Mouse (Mus musculus) embryonic facial prominence, embryonic 11.5 days (tissue): Measurements from ENCODE around the gene Gm20388. TPM values are rescaled to one million over a fixed set of nuclear protein-coding genes. Genes with fewer than 3 reads are reported as not detected.

Source experiments
- ATAC-seq: fragments of 200-750 bp; cut with Nextera tagmentation; replicated peaks from 2 replicates; pipeline ENCODE4 v1.8.0; 2017; ENCODE audit warnings: low read depth; ENCODE audit not compliant: insufficient number of reproducible peaks, low FRiP score, low TSS enrichment
- DNase-seq: peaks from one replicate; pipeline ENCODE4 v3.0.0-alpha.2; 2015; ENCODE audit warnings: low spot score
- H3K27ac ChIP-seq: fragments of 300-500 bp; sonication (generic); replicated peaks from 2 replicates; pipeline ENCODE4 v1.5.1; 2014; ENCODE audit warnings: mild to moderate bottlenecking, low read depth, low read length, control low read depth
- H3K27me3 ChIP-seq: fragments of 300-500 bp; sonication (generic); 2 replicates; pipeline ENCODE4 v1.6.1; 2014; ENCODE audit warnings: mild to moderate bottlenecking, low read length, moderate library complexity, mixed read lengths; ENCODE audit not compliant: control insufficient read depth, insufficient read depth
- H3K36me3 ChIP-seq: fragments of 300-500 bp; sonication (generic); replicated peaks from 2 replicates; pipeline ENCODE4 v1.6.1; 2014; ENCODE audit warnings: low read depth, mild to moderate bottlenecking, low read length, moderate library complexity, mixed read lengths; ENCODE audit not compliant: control insufficient read depth, insufficient read depth
- H3K4me1 ChIP-seq: fragments of 300-500 bp; sonication (generic); 2 replicates; pipeline ENCODE4 v1.6.1; 2014; ENCODE audit warnings: low read length, mixed read lengths; ENCODE audit not compliant: control insufficient read depth, insufficient read depth
- H3K4me2 ChIP-seq: fragments of 300-500 bp; sonication (generic); 2 replicates; pipeline ENCODE4 v1.6.1; 2014; ENCODE audit warnings: low read depth, mild to moderate bottlenecking, control low read depth, low read length, moderate library complexity
- H3K4me3 ChIP-seq: fragments of 300-500 bp; sonication (generic); 2 replicates; pipeline ENCODE4 v1.5.1; 2014; ENCODE audit warnings: low read depth, low read length, control low read depth
- H3K9ac ChIP-seq: fragments of 300-500 bp; sonication (generic); replicated peaks from 2 replicates; pipeline ENCODE4 v1.6.1; 2014; ENCODE audit warnings: mild to moderate bottlenecking, control low read depth, low read length
- H3K9me3 ChIP-seq: fragments of 300-500 bp; sonication (generic); replicated peaks from 2 replicates; pipeline ENCODE4 v1.6.1; 2016; ENCODE audit warnings: mild to moderate bottlenecking, low read length, inconsistent platforms, mixed read lengths; ENCODE audit not compliant: control insufficient read depth
- WGBS: fragments of 180-500 bp; shearing (Covaris S2); extraction: QIAGEN DNeasy Blood & Tissue Kit; methylation state at CpG from one replicate; pipeline ENCODE4 v1.1.7; 2014; 5-methylcytosine and 5-hydroxymethylcytosine counted together
- polyA plus RNA-seq: library from polyadenylated mRNA; unstranded; fragments of >200 nt; fragmentation: Nextera tagmentation; extraction: Ambion mirVana; gene quantifications from 2 replicates; pipeline ENCODE4 v1.2.1, GENCODE M21; 2014

The Gm20388 gene
- polyA plus RNA-seq, 1 experiment from 2014 or later = 3.1 TPM

DNA sequence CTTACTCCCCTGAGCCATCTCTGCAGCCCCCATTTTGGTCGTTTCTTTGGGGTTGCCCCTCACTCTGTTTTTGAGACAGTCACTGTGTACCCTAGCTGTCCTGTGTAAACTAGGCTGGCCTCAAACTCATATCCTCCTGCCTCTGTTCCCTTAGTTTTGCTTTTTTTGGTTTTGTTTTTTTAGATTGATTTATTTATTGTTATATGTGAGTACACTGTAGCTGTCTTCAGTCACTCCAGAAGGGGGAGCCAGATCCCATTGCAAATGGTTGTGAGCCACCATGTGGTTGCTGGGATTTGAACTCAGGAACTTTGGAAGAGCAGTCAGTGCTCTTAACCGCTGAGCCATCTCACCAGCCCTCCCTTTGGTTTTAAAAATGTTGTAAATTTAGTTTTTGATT is 3195.9 kb downstream of the Gm20388 start:
- Histone ChIP-seq H3K36me3 (peaks cover 11% of the 10 kb centered on the region), H3K4me2 (no peak overlapping the region), H3K27ac (no peak overlapping the region), H3K27me3 (no peaks in the 10 kb centered on the region), H3K9me3 (no peaks in the 10 kb centered on the region), H3K4me1 (no peaks in the 10 kb centered on the region; the same call in 1 of the 2 replicates), H3K4me3 (no peak overlapping the region), H3K9ac (no peak overlapping the region)
- ATAC-seq (no peak), DNase-seq (peak; percentile 49)
- WGBS = 45% methylated on average over 2 of the region's 2 CpGs

GRCm38 (mm10) chr8:123108010-123108409 is 3197.4 kb downstream of the Gm20388 start:
- Histone ChIP-seq H3K4me3 (no peak overlapping the region), H3K27me3 (no peaks in the 10 kb centered on the region), H3K36me3 (peaks cover 11% of the 10 kb centered on the region), H3K9me3 (no peaks in the 10 kb centered on the region), H3K4me2 (no peak overlapping the region), H3K4me1 (no peaks in the 10 kb centered on the region; the same call in 1 of the 2 replicates), H3K9ac (no peak overlapping the region), H3K27ac (no peak overlapping the region)
- WGBS = 70% methylated on average over 1 of the region's 1 CpGs
- ATAC-seq = no peak
- DNase-seq = no peak

DNA sequence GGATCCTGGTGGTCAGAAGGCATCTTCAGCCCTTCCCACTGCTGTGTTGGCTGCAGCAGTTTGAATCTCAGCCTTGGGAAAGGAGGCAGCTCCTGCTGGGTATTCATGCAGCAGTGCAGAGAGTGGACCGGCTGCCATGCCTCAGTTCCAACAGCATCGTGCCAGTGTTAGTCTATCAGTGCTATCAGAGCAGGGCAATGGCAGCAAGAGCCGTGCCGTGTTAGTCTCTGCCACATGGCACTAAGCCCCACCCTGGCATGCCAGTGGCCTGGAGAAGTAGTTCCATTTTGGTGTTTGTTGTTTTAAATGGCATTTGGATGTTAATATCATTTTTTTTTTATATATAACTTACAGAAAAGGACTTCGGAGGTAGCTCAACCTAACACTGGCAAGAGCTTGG is 3198.3 kb downstream of the Gm20388 start:
- Histone ChIP-seq H3K4me2 (no peak overlapping the region), H3K9ac (no peak overlapping the region), H3K27me3 (no peaks in the 10 kb centered on the region), H3K9me3 (no peaks in the 10 kb centered on the region), H3K27ac (no peak overlapping the region), H3K4me3 (no peak overlapping the region), H3K4me1 (no peaks in the 10 kb centered on the region; the same call in 1 of the 2 replicates), H3K36me3 (peaks cover 6% of the 10 kb centered on the region)
- no peak for ATAC-seq
- DNase-seq = no peak
- WGBS = 90% methylated on average over 5 of the region's 5 CpGs

GRCm38 (mm10) chr8:123110649-123111048 is 3200.0 kb downstream of the Gm20388 start:
- H3K4me2 ChIP-seq = no peak overlapping the region
- ATAC-seq (0 out of 2 replicates have a peak, but pooled peaks have one; percentile 39), DNase-seq (peak; percentile 75)
- no peaks in the 10 kb centered on the region for H3K36me3 ChIP-seq
- 22% methylated on average over 4 of the region's 4 CpGs for WGBS
- H3K27me3 ChIP-seq = no peaks in the 10 kb centered on the region
- H3K9ac ChIP-seq = no peak overlapping the region
- H3K4me3 ChIP-seq = no peak overlapping the region
- no peaks in the 10 kb centered on the region for H3K9me3 ChIP-seq
- H3K4me1 ChIP-seq = no peaks in the 10 kb centered on the region
- H3K27ac ChIP-seq = no peak overlapping the region

GRCm38 (mm10) chr8:123112892-123113291 is 3202.3 kb downstream of the Gm20388 start:
- H3K4me3 ChIP-seq = no peak overlapping the region
- DNase-seq (no peak), ATAC-seq (no peak)
- H3K9ac ChIP-seq = no peak overlapping the region
- H3K4me2 ChIP-seq = no peak overlapping the region
- no peaks in the 10 kb centered on the region for H3K9me3 ChIP-seq
- H3K27ac ChIP-seq = no peak overlapping the region
- no peaks in the 10 kb centered on the region for H3K36me3 ChIP-seq
- 83% methylated on average over 9 of the region's 9 CpGs for WGBS
- peaks cover 9% of the 10 kb centered on the region for H3K4me1 ChIP-seq
- H3K27me3 ChIP-seq = peaks cover 20% of the 10 kb centered on the region

GRCm38 (mm10) chr8:123113908-123114469 is 3203.3 kb downstream of the Gm20388 start:
- H3K27me3 ChIP-seq = peaks cover 31% of the 10 kb centered on the region
- H3K4me1 ChIP-seq = peaks cover 9% of the 10 kb centered on the region
- H3K9me3 ChIP-seq = no peaks in the 10 kb centered on the region
- no peak overlapping the region for H3K9ac ChIP-seq
- no peaks in the 10 kb centered on the region for H3K36me3 ChIP-seq
- WGBS = 66% methylated on average over 2 of the region's 2 CpGs
- H3K27ac ChIP-seq = no peak overlapping the region
- ATAC-seq = no peak
- H3K4me3 ChIP-seq = no peak overlapping the region
- no peak for DNase-seq
- H3K4me2 ChIP-seq = no peak overlapping the region

GRCm38 (mm10) chr8:123114644-123115043 is 3204.0 kb downstream of the Gm20388 start:
- peaks cover 9% of the 10 kb centered on the region for H3K4me1 ChIP-seq
- 68% methylated on average over 3 of the region's 3 CpGs for WGBS
- H3K27ac ChIP-seq = no peak overlapping the region
- H3K4me3 ChIP-seq = no peak overlapping the region
- H3K4me2 ChIP-seq = no peak overlapping the region
- no peaks in the 10 kb centered on the region for H3K9me3 ChIP-seq
- H3K36me3 ChIP-seq = no peaks in the 10 kb centered on the region
- H3K9ac ChIP-seq = no peak overlapping the region
- peaks cover 34% of the 10 kb centered on the region for H3K27me3 ChIP-seq
- ATAC-seq (no peak), DNase-seq (no peak)

- Histone ChIP-seq H3K4me1 (peaks cover 9% of the 10 kb centered on the region), H3K36me3 (no peaks in the 10 kb centered on the region), H3K9me3 (no peaks in the 10 kb centered on the region), H3K27ac (no peak within 1 kb of the TSS), H3K27me3 (peaks cover 35% of the 10 kb centered on the region), H3K4me2 (peak within 1 kb of the TSS; percentile 94), H3K4me3 (peak within 1 kb of the TSS; percentile 50), H3K9ac (peak within 1 kb of the TSS; percentile 47)
- under 1% methylated on average over 51 of the region's 51 CpGs for WGBS
- ATAC-seq (0 out of 2 replicates have a peak, but pooled peaks have one; percentile 45), DNase-seq (no peak)
Observed at GRCm38 (mm10) chr8:123117127-123117731, 3206.6 kb downstream of the Gm20388 start, which contains the start of gene Cpne7. Gene Cpne7, plus strand, starts transcription at chr8:123117374.
